ENCODE assay signal across 33 mouse cellular contexts in the genomic region with DNA sequence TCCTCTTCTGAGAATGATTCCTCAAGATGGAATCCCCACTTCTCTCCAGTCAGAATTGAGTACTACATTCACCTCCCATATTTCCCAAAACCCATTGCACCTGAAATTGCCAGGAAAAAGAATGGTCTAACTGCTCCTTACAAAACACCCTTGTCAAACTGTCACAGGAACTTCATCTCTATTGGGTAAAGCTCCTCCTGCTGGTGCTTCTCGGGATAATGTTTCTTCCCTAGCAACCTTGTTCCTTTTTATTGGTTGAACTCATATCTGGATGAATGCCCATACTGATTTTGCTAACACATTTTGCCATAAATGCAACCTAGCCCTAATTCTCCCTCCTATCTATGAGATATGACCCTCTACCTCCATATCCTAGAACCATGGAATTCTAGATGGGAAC. TPM values are rescaled to one million over a fixed set of nuclear protein-coding genes. Genes with fewer than 3 reads are reported as not detected.
DNase-seq lines count a peak whose midpoint lies in the region; ATAC-seq and TF ChIP-seq lines count a peak whose summit lies in the region.
"Had no signal": no experiment of that assay in that cellular context is flagged by ENCODE, and none has a peak within 500 bp of the region (broad histone marks: within the 10 kb centered on the region; RNA-seq: fewer than 3 reads in every experiment).

No protein-coding gene starts in this region.

- peak; percentile 76 for TF ChIP-seq CTCF in E14TG2a.4 (conservative IDR thresholded peaks at IDR 0.05; ENCODE audit: low read length)
- no peak for TF ChIP-seq CTCF in G1E (IDR thresholded peaks at IDR 0.05; ENCODE audit: low read depth, low read length)

- ATAC-seq in G1E (ENCODE audit: extremely low read depth, insufficient number of reproducible peaks, low FRiP score, poor library complexity, severe bottlenecking), result peak; percentile 15; the same call in 1 of the 2 replicates
- ATAC-seq: forebrain, embryonic 14.5 days; forebrain, postnatal 0 days; hindbrain, embryonic 16.5 days; intestine, embryonic 15.5 days had no signal

- intact Hi-C loops in gastrocnemius, postnatal 36 days (cut with DNase I), result no loop called here

- H3K4me1 ChIP-seq in E14TG2a.4 (replicated peaks; ENCODE audit: low read depth, low read length) (no peaks in the 10 kb centered on the region), G1E (ENCODE audit: insufficient read depth, low read depth, low read length) (no peaks in the 10 kb centered on the region)
- H3K4me1 ChIP-seq: embryonic facial prominence, embryonic 12.5 days; embryonic facial prominence, embryonic 15.5 days; heart, embryonic 12.5 days; heart, embryonic 15.5 days; hindbrain, embryonic 10.5 days; hindbrain, embryonic 13.5 days; intestine, embryonic 15.5 days had no signal

- H3K9me3 ChIP-seq in E14TG2a.4 (ENCODE audit: low read length), result peaks cover 2% of the 10 kb centered on the region
- H3K9me3 ChIP-seq in G1E (replicated peaks), result no peaks in the 10 kb centered on the region
- H3K9me3 ChIP-seq: embryonic facial prominence, embryonic 12.5 days; embryonic facial prominence, embryonic 15.5 days; heart, embryonic 15.5 days; intestine, embryonic 15.5 days had no signal

- H3K36me3 ChIP-seq in E14TG2a.4 (ENCODE audit: insufficient read depth, low read length) (no peaks in the 10 kb centered on the region), G1E (replicated peaks) (no peaks in the 10 kb centered on the region)
- H3K36me3 ChIP-seq: embryonic facial prominence, embryonic 12.5 days; embryonic facial prominence, embryonic 15.5 days; heart, embryonic 12.5 days; heart, embryonic 15.5 days; hindbrain, embryonic 10.5 days; hindbrain, embryonic 13.5 days; intestine, embryonic 15.5 days had no signal

- DNase-seq in G1E (ENCODE audit: low spot score) (no peak), ZHBTc4 (ENCODE audit: low read depth, low spot score) (peak; percentile 53)
- DNase-seq in gastrocnemius, postnatal 10 days, result no peak
- DNase-seq in gastrocnemius, postnatal 36 days, result no peak
- no peak for DNase-seq in layer of hippocampus, postnatal 36 days
- DNase-seq: adrenal gland, adult 2 months; adrenal gland, postnatal 14 days; B cell, adult 2 months; cerebellum, adult 11 months; cerebellum, adult 2 months; cerebellum, adult 9-11 months; cerebellum, postnatal 25 days; forebrain, postnatal 0 days; heart, postnatal 10 days; heart, postnatal 36 days; kidney, adult 11 months had no signal

- H3K27me3 ChIP-seq in E14TG2a.4 (ENCODE audit: insufficient read depth, low read length) (no peaks in the 10 kb centered on the region), G1E (ENCODE audit: insufficient read depth, low read length) (no peaks in the 10 kb centered on the region)
- H3K27me3 ChIP-seq: CH12.LX; embryonic facial prominence, embryonic 12.5 days; embryonic facial prominence, embryonic 15.5 days; heart, embryonic 12.5 days; heart, embryonic 15.5 days; hindbrain, embryonic 13.5 days; intestine, embryonic 15.5 days had no signal

- H3K4me3 ChIP-seq in E14TG2a.4 (replicated peaks; ENCODE audit: low read length) (no peak overlapping the region), G1E (ENCODE audit: low read depth, low read length) (no peak overlapping the region)
- H3K4me3 ChIP-seq: embryonic facial prominence, embryonic 12.5 days; embryonic facial prominence, embryonic 15.5 days; heart, embryonic 12.5 days; heart, embryonic 15.5 days; hindbrain, embryonic 10.5 days; hindbrain, embryonic 13.5 days; intestine, embryonic 15.5 days had no signal

RNA-seq across cellular contexts. Expression of a gene that starts 29.9 kb away (rescaled TPM):
- total RNA-seq in G1E (2014; fragmentation: Nextera tagmentation) (not detected in 2 replicates), G1E (2017) (0.12 and 0.22 TPM in 2 replicates)
- polyA plus RNA-seq in G1E (2012), result 0.01 TPM in 1 of 2 replicates, not detected in the other
- not detected for total RNA-seq in gastrocnemius, postnatal 10 days (2021)
- not detected for total RNA-seq in gastrocnemius, postnatal 36 days (2021)
- total RNA-seq in layer of hippocampus, postnatal 36 days (2021), result not detected
- total RNA-seq: adrenal gland, adult 2 months; adrenal gland, postnatal 14 days; adrenal gland, postnatal 4 days; CH12.LX; common myeloid progenitor, adult 5-6 weeks; forebrain, postnatal 0 days; gastrocnemius, adult 8-10 months; gastrocnemius, postnatal 4 days; heart, postnatal 10 days; heart, postnatal 36 days had no signal
- polyA plus RNA-seq: adrenal gland, adult 2 months; cerebellum, adult 2 months; embryonic facial prominence, embryonic 12.5 days; embryonic facial prominence, embryonic 15.5 days; forebrain, embryonic 11.5 days; forebrain, embryonic 14.5 days; forebrain, postnatal 0 days; frontal cortex, adult 2 months; heart, embryonic 12.5 days; heart, embryonic 15.5 days; hindbrain, embryonic 10.5 days; hindbrain, embryonic 13.5 days; hindbrain, embryonic 16.5 days; intestine, embryonic 15.5 days had no signal

RNA-seq across cellular contexts. Expression of a gene that starts 57.4 kb away (rescaled TPM):
- not detected in 2 replicates for total RNA-seq in G1E (2014; fragmentation: Nextera tagmentation)
- 0.06 and 0.11 TPM in 2 replicates for total RNA-seq in G1E (2017)
- not detected in 2 replicates for polyA plus RNA-seq in G1E (2012)
- total RNA-seq in gastrocnemius, postnatal 10 days (2021), result not detected
- total RNA-seq in gastrocnemius, postnatal 36 days (2021), result not detected
- total RNA-seq in layer of hippocampus, postnatal 36 days (2021), result not detected
- total RNA-seq: adrenal gland, adult 2 months; adrenal gland, postnatal 14 days; adrenal gland, postnatal 4 days; CH12.LX; common myeloid progenitor, adult 5-6 weeks; forebrain, postnatal 0 days; gastrocnemius, adult 8-10 months; gastrocnemius, postnatal 4 days; heart, postnatal 10 days; heart, postnatal 36 days had no signal
- polyA plus RNA-seq: adrenal gland, adult 2 months; cerebellum, adult 2 months; embryonic facial prominence, embryonic 12.5 days; embryonic facial prominence, embryonic 15.5 days; forebrain, embryonic 11.5 days; forebrain, embryonic 14.5 days; forebrain, postnatal 0 days; frontal cortex, adult 2 months; heart, embryonic 12.5 days; heart, embryonic 15.5 days; hindbrain, embryonic 10.5 days; hindbrain, embryonic 13.5 days; hindbrain, embryonic 16.5 days; intestine, embryonic 15.5 days had no signal
